Mouse (Mus musculus) thymus, adult 2 months (tissue): ENCODE measurements around the gene Scarb2. TPM values are rescaled to one million over a fixed set of nuclear protein-coding genes. Genes with fewer than 3 reads are reported as not detected.

Source experiments
- DNase-seq: peaks from one replicate; pipeline ENCODE4 v3.0.0; 2021
- H3K27ac ChIP-seq: fragments of 200-500 bp; 2 replicates; pipeline ENCODE4 v1.5.1; 2012; ENCODE audit warnings: low read length, control low read depth; ENCODE audit not compliant: control insufficient read depth, insufficient read depth
- H3K27me3 ChIP-seq: fragments of 200-500 bp; 2 replicates; pipeline ENCODE4 v1.6.1; 2012; ENCODE audit warnings: mild to moderate bottlenecking, low read length, moderate library complexity, mixed read lengths; ENCODE audit not compliant: control insufficient read depth, insufficient read depth
- H3K36me3 ChIP-seq: fragments of 200-500 bp; 2 replicates; pipeline ENCODE4 v1.6.1; 2012; ENCODE audit warnings: mild to moderate bottlenecking, low read length, moderate library complexity; ENCODE audit not compliant: control insufficient read depth, insufficient read depth
- H3K4me1 ChIP-seq: fragments of 200-500 bp; replicated peaks from 2 replicates; pipeline ENCODE4 v1.6.1; 2012; ENCODE audit warnings: low read length; ENCODE audit not compliant: control insufficient read depth, insufficient read depth
- H3K4me3 ChIP-seq: fragments of 200-500 bp; 2 replicates; pipeline ENCODE4 v1.5.1; 2012; ENCODE audit warnings: mild to moderate bottlenecking, low read length, control low read depth, moderate library complexity; ENCODE audit not compliant: control insufficient read depth, insufficient read depth
- CTCF ChIP-seq: fragments of 200-500 bp; IDR thresholded peaks from 2 replicates; pipeline ENCODE4 v1.5.1; 2012; ENCODE audit warnings: mild to moderate bottlenecking, control low read depth, low read length, moderate library complexity, borderline replicate concordance; ENCODE audit not compliant: control insufficient read depth, poor library complexity, insufficient read depth; ENCODE audit errors: extremely low read depth
- POLR2A ChIP-seq: fragments of 200-500 bp; IDR thresholded peaks from 2 replicates; pipeline ENCODE4 v1.6.1; 2012; ENCODE audit warnings: mild to moderate bottlenecking, low read length, control low read depth, moderate library complexity; ENCODE audit not compliant: control insufficient read depth, poor library complexity, insufficient read depth; ENCODE audit errors: extremely low read depth
- WGBS: fragments of 180-500 bp; shearing (Covaris S2); methylation state at CpG from one replicate; pipeline ENCODE4 v1.1.7; 2018; 5-methylcytosine and 5-hydroxymethylcytosine counted together
- polyA plus RNA-seq: library from polyadenylated mRNA; depleted of rRNA; stranded (reverse); fragments of >200 nt; gene quantifications from 2 replicates; pipeline ENCODE4 v1.2.3, GENCODE M21; 2012

Scarb2 gene
- polyA plus RNA-seq, 1 experiment: 40.2 TPM

DNA sequence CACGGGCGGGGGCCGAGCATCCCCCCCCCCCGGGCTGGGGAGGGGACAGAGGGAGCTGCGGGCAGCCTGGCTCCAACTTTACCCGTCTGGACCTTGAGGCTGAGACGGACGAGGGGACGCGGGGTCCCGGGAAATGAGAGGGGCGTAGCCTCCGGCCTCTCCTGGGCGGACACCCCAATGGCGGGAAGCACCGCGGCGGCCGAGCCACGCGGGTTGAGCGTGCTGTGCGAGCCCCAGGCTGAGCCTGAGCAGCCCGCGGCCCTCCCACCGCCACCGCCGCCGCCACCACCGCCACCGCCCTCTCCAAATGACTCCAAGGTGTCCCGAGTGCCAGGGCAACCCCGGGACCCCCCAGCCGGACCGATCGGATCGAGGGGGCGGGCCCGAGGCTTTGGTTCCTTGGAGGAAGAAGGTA is 72.1 kb downstream of the Scarb2 start:
- Histone ChIP-seq H3K27ac (no peak overlapping the region), H3K4me1 (peaks cover 5% of the 10 kb centered on the region; the same call in 1 of the 2 replicates), H3K36me3 (peaks cover 5% of the 10 kb centered on the region; the same call in 1 of the 2 replicates), H3K4me3 (peak overlapping the region; percentile 69), H3K27me3 (no peaks in the 10 kb centered on the region)
- DNase-seq: no peak
- TF ChIP-seq CTCF: no peak
- TF ChIP-seq POLR2A: no peak
- WGBS: under 1% methylated on average over 36 of the region's 39 CpGs

DNA sequence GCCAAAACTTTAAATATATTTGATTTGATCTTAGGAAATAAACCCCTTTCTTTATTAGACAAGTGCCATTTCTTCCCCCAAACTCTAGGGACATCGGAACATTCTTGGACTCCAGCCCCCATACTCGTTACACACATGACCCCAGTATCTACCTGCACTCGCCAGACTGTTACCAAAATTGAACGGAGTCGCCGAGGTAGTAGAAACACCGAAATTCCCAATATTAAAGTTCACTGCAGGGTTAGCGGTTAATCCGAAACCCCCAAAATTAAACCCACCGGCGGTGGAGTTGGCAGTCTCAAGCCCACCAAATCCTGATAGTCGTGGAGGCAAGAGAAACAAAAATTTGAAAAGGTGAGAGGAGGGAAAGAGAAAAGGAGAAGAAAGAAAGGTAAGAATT is 72.6 kb downstream of the Scarb2 start:
- no peak overlapping the region for H3K27ac ChIP-seq
- WGBS: 2% methylated on average over 12 of the region's 12 CpGs
- H3K4me3 ChIP-seq: peak overlapping the region; percentile 69
- TF ChIP-seq POLR2A (no peak), CTCF (no peak)
- H3K36me3 ChIP-seq: peaks cover 6% of the 10 kb centered on the region
- no peaks in the 10 kb centered on the region for H3K27me3 ChIP-seq
- H3K4me1 ChIP-seq: peaks cover 5% of the 10 kb centered on the region; the same call in 1 of the 2 replicates
- DNase-seq: no peak

DNA sequence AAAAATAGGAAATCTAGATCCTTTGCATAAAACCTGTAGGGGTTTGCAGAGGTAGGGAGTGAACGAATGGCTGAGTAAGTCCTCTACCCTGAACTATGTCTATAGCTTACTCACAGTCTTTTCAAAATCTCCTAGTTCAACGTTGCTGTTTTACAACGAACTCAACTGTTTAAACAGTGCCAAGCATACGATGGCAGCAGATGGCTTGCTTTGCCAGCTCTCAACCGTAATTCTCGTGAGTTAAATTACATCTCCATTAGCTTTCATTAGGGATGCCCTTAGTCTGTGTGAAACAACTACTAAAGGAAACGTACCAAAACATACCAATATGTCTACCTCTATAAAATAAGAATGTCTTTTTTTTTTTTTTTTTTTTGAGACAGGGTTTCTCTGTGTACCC is 75.0 kb downstream of the Scarb2 start:
- H3K4me1 ChIP-seq: peaks cover 5% of the 10 kb centered on the region; the same call in 1 of the 2 replicates
- no peaks in the 10 kb centered on the region for H3K27me3 ChIP-seq
- no peak for DNase-seq
- no peak overlapping the region for H3K27ac ChIP-seq
- 92% methylated on average over 7 of the region's 7 CpGs for WGBS
- H3K36me3 ChIP-seq: peaks cover 30% of the 10 kb centered on the region
- H3K4me3 ChIP-seq: no peak overlapping the region
- TF ChIP-seq POLR2A (no peak), CTCF (no peak)

DNA sequence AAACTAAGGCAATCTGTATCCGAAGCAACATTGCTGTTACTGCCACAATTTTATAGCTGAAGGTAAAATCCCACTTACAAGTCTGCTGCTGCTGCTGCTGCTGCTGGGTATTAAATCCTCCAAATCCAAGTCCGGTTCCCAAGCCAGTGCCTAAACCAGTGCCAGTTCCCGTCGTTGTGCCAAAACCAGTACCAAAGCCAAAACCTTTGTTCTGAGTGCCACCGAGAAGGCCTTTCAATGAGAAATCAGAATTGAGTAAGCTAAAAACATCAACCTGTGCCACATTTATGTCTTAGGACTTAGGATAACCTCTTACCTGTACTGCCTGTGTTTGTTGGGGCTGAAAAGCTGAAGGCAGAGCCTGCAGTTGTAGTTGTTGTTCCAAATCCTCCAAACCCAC is 75.9 kb downstream of the Scarb2 start:
- TF ChIP-seq CTCF (no peak), POLR2A (no peak)

DNA sequence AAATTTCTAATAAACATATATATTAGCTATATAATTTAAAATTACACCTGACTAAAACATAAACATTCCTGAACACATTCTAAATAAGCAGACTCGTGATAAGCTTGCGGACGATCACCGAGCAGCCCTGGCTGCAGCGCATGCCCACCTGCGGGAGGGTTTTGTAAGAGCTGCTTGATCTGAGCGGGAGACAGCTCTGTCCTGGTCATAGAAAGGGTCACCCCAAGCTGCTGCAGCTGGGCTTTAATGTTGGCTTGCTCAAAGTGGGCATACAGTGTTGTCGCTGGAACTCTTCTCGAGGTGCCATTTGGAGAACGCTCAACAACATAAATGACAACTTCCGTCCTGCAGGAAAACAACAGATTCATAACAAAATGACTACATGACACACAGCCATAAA is 82.5 kb downstream of the Scarb2 start:
- peaks cover 64% of the 10 kb centered on the region for H3K36me3 ChIP-seq
- no peak overlapping the region for H3K4me3 ChIP-seq
- no peak for TF ChIP-seq POLR2A
- TF ChIP-seq CTCF: no peak
- no peak for DNase-seq
- no peaks in the 10 kb centered on the region for H3K4me1 ChIP-seq
- H3K27ac ChIP-seq: no peak overlapping the region
- no peaks in the 10 kb centered on the region for H3K27me3 ChIP-seq
- 97% methylated on average over 11 of the region's 11 CpGs for WGBS

More for the DNA sequence above, 75.9 kb downstream of the Scarb2 start:
- peaks cover 5% of the 10 kb centered on the region; the same call in 1 of the 2 replicates for H3K4me1 ChIP-seq
- H3K4me3 ChIP-seq: no peak overlapping the region
- H3K36me3 ChIP-seq: peaks cover 30% of the 10 kb centered on the region
- WGBS: 96% methylated on average over 5 of the region's 5 CpGs
- DNase-seq: no peak
- no peak overlapping the region for H3K27ac ChIP-seq
- H3K27me3 ChIP-seq: no peaks in the 10 kb centered on the region

DNA sequence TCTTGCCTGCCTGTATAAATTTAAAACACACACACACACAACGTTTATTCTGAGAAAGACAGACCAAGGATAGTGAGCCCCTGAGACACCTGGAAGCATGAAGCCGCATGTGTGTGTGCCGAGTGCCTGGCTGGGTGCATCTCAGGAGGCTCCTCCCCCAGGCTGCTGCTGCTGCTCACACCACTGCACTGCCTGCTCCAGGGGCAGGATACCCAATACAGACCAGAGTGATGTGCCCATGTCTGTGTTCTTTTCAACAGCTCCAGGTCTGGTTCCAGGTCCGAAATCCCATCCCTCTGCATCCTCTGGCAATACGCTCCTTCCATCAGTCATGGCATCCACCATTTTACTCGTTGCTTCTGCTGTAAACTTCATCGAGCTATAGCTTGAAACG is 92.7 kb downstream of the Scarb2 start:
- no peak overlapping the region for H3K27ac ChIP-seq
- H3K4me1 ChIP-seq: no peaks in the 10 kb centered on the region
- 92% methylated on average over 8 of the region's 8 CpGs for WGBS
- H3K27me3 ChIP-seq: no peaks in the 10 kb centered on the region
- DNase-seq: no peak
- peaks cover 26% of the 10 kb centered on the region for H3K36me3 ChIP-seq
- TF ChIP-seq POLR2A: no peak
- TF ChIP-seq CTCF: no peak
- no peak overlapping the region for H3K4me3 ChIP-seq
